Mouse (Mus musculus) lung, postnatal 4 days (tissue): ENCODE results near the gene Snx9.

ENCODE experiments used
- DNase-seq, 2 experiments: peaks; one replicate each; pipeline ENCODE4 v3.0.0; 2021

The Snx9 gene

DNA sequence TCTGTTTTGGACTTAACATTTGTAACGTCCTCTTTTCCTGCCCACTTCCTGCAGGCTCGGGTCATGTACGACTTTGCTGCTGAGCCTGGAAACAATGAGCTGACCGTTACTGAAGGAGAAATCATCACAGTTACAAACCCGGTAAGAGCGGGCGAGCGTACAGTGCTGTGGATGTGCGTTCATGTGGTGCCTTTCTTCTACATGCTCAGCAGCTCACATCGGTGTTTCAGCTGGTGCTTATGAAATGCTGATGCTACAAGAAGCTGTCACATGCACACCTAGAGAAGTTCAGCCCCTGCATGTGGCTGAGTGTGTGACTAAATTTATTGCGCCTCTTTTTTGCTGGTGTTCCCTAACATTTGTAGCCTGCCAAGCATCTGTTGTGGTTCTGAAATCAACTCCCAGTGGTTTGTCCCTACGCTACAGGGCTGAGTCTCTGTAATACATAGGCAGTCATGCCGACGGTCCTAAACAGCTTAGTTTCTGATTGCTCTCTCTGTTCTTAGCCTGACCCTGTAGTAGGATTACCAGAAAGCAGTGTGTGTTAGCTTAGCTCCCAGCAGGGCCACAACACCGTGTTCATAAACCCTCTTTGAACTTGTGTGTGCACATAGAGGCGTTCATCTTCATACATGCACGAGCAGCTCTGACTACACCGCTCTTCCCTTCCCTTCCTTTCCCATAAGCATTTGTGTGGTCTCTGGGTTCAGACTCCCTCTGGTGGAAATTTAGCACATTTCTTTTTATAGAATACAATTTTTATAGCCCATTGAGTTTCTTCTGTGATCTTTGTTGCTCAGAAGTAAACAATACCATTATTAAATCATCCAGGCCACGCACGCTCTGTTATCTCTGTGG, 46.0 kb downstream of the Snx9 start:
- no peak for DNase-seq

DNA sequence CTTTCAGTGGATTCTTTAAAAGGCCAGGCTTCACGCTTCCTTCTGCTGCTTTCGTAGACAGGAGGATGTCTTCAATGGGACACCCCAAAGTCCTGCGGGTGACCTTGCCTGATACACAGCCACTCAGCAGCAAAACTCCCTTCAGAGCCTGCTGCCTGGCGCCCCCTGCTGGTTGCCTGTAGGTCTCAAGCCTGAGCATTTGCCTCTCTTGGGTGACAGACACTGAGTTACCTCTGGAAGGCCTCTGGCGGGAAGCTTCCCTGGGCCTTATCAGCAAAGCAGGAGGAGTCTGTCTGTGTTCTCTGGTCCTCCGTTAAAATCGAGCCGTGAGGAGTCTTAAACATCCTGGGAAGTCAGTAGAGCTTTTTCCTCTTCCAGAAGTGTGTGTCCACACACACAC, 49.3 kb downstream of the Snx9 start:
- DNase-seq, result peak; percentile 79 to 90

DNA sequence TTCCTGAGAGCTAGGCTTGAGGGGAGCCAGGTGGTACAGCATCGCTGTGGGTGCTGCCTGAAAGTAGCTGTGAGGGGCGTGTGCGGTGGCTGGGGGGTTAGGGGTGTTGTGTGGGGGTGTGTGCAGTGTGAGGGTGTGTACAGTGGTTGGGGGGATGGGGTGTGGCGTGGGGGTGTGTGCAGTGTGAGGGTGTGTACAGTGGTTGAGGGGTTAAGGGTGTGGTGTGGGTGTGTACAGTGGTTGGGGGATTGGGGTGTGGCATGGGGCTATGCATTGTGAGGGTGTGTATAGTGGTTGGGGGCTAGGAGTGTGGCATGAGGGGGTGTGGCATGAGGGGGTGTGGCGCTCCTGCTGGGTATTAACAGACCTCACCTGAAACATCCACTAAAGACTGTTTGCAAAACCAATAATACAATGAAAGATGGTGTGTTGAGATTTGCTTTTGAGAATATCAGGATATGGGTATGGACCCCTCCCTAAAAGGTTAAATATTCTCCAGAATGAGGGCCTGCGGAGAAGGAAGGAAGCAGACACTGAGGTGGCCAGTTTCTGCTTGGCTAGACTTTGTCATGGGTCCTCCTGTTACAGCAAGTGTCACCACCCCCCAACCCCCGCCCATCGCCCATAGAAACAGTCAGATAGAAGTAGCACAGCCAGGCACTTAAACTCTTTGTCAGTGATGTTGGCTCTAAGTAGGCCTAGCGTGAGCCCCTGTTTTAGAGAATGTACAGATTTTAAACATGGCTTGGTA, 51.0 kb downstream of the Snx9 start:
- DNase-seq, result no peak

DNA sequence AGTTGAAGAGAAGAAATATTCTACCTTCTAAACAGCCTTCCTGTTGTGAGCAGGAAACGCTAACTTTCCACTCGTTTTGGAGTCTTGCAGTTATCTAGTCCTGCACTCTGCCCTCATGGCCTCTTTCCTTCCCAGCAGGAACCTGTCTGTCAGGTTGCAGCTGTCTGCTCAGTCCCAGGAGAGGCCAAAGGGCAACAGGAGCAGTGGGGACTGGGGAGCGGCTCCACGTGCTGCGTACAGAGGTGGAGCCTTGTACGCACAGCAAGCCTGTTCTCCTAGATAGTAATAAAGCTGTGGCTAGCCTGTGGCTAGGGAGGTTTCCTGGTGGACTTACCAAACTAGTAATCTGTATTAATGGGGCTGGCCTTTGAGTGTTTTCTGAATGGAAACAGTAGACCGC, 52.0 kb downstream of the Snx9 start:
- no peak for DNase-seq

DNA sequence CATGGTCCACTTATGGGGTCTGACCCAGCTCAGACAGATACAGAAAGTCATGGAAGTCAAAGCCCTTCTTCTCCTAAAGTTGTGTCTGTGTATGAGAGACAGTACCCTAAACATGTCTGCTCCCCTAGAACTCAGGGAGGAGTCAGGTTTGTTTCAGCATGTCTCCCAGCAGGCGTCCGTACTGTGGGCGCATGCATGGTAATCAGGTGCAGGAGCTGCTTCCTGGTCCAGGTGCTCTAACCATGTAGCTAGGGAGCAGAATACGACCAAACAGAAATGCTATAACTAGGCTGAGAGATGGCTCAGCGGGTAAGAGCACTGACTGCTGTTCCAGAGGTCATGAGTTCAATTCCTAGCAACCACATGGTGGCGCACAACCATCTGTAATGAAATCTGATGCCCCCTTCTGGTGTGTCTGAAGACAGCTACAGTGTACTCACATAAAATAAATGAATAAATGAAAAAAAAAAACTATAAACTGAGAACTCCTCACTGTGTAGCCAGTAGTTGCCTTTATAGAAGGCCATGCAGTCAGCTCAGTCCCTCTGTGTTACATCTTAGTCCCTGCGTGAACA, 52.5 kb downstream of the Snx9 start:
- no peak for DNase-seq

DNA sequence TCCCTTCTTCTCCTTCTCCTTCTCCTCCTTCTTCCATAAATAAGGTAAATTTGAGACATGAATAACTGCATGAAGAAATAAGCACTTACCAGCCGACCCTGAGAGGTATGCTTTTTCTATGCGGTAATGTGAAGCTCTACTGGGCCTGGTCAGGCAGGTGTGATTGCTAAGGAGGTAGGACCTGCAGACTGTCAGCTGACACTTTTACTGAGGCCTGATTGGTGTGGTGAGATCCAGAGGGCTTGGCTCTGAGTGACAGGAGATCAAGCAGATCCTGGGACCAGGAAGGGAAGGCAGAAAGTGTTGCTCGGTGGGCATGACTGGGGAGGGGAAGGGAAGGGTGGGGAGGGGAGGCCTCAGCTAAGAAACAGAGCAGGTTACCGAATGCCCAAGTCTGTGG, 54.9 kb downstream of the Snx9 start:
- no peak for DNase-seq

DNA sequence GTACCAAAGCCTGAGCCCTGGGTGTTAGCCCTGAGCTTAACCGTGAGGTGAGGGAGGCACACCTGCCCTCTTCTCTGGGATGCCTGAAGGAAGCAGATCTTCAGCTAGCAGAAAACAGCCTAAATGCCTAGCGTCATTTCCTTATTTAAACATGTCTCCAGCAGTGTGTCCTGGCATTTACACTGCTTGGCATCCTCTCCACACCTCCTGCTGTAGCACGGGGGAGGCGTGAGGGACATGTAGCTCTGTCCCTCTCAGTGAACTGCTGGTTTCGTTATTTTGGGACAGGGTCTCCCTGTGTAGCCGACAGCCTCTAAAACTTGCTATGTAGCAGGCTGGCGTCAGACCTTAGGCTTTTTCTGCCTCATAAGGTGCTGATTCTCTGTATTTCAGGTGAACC, 55.5 kb downstream of the Snx9 start:
- no peak for DNase-seq

DNA sequence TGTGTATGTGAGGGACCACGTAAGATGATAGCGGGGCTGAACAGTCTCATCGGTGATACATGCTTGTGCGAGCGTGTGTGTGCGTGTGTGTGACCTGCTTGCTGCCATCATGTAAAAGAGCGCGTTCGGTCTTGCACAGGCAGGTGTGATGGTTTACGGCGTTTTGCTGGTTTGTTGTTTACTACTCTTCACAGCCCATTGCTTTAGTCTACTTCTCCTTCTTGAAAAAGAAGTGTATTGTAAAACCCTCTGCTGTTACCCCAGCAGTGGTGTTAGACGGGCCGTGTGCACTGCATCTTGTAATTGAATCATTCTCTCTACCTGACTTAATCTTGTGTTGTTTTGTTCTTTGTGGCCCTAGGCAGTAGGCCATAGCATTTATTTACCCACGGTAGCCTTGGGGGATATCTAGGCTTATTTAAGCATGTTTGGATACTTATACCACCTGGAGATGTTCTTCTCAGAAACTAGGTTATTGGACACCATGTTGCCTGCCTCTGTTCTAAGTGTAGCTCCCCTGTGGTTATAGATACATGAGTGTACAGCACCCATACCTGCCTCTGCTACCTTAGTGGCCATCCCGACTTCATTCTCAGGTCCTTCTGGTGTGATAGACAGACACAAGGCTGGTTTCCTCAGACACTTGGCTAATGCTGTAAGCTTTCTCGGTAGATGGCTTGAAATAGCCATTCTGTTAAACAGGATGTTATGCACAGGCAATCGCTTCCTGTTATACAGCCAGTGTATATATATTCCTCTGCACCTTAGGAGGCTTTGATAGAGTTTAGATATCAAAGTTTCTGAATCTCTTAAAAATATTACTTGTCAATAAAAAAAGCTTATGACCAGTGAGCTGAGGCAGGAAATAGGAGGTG, 56.4 kb downstream of the Snx9 start:
- no peak for DNase-seq

DNA sequence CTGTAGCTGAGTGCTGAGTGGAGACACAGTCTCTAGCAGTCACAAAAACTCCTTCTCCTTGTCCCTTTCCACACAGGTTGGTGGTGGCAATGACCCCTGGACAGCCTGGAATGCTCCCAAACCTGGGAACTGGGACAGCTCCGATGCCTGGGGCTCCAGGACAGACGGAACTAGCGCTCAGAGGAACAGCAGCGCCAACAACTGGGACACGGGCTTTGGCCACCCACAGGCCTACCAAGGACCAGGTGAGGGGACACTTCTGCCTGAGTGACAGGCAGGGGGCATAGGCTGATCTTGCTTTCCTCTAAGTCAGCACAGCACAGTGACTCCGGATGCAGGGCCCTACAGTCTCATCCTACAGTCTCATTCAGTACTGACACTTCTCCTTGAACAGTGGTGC, 58.1 kb downstream of the Snx9 start:
- DNase-seq, result no peak

DNA sequence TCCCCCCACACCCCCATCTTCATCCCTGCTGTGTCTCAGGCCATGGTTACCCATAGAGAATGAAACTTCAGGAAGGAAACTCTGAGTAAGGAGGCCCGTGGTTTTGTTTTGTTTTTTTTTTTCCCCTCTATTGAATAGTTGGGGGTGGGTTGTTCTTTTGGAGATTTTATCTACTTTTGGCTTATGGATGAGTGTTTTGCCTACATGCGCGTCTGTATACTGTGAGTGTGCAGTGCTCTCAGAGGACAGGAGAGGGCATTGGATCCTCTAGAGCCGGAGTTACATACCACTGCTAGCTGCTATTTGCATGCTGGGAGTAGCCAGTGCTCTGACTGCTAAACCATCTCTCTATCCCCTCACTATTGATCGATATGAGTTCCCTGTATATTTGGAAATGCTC, 60.3 kb downstream of the Snx9 start:
- no peak for DNase-seq

DNA sequence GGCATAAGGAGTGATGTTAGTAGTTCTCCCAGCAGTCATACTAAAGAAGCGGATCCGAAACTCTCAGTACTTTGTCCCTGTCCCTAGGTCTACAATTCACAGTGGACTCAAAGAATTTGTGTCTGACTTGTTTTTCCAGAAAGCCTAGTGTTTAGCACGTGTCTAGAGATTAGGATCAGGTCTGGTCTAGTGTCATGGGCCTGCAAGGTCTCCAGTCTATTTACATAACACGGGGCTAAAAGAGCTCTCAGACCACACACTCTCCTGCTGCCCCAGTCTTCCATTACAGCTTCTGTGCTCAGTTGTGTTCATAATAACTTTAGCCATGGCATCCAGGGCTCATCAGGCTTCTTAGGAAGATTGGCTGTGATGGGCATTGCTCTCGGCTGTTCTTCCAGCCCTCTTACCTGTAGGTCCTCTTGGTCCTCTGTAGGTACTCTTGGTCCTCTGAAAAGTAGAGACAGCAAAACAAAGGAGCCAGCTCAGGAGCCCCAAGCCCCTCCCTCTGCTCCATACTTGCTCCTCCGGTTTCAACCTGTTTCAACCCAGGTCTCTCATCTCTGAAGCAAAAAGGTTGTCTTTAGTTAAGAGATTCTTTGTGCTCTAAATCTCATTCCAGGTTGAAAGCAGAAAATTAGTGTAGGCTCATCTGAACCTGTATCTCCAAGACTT, 62.6 kb downstream of the Snx9 start:
- no peak for DNase-seq

DNA sequence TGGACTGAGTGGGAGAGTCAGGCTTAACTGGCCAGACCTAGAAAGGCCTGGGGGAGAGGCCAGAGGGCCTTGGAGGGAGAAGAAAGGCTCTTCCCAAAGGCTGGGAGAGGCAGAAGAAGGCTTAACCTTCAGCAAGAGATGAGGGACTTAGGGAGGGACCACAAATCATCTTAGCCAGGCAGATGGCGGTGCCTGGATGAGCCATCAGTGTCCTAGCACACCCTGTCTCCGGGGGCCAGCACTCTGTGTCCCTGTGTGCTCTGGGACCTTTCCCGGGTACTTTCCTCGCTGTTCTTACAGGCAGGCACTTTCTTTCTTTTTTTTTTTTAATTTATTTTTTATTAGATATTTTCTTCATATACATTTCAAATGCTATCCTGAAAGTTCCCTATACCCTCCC, 68.6 kb downstream of the Snx9 start:
- no peak for DNase-seq

DNA sequence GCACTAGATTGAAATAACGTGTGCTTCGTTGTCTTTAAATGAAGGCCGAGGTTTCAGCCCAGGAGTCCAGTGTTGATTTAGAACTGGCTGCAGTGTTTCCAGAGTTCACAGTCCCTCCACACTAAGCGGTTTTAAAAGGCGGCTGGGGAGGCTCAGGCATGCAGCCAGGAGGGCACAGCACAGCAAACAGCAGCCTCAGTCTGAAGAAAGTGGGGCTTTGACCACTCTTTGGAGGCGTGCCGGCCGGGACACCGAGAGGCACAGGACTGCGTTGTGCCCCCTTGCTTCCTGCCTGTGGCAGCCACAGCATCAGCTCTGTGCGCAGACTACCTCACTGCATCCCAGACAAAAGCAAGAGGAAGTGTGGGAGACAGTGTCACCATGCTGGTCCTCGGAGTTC, 70.5 kb downstream of the Snx9 start:
- DNase-seq, result peak in 1 of 2 experiments; percentile 36

DNA sequence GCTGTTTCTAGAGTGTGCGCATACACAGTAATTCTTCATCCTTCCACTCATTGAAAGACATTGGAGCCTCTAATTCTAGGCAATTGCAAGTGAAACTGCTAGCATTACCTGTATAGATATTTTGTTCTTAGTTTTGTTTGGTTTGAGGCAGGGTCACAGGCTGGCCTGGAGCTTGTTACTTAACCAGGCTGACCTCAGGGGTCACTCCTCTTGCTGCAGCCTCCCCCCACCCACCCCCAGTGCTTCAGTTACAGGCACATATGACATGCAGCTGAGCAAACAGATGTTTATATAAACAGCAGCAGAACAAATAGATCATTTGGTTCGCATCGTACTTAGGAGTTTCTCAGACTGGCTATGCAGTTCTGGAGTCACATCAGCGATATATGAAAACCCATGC, 71.7 kb downstream of the Snx9 start:
- no peak for DNase-seq

DNA sequence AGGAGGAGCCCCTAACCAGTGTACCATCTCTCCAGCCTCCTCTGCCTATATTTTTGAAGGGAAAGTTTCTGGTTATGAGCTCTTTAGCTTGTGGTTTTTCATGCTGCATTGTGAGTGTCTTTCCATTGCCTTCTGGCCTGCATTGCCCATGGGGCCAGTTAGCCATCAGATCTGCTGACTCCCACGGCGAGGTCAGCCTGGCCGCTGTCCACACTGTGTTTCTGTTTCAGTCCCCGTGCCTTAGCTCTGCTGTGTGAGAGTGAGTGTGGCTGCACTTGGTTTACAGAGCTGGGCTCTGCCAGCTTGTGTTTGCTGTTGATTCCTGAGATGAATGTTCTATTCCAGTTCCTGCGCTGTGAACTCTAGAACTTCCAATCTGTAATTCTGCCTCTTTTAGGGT, 73.1 kb downstream of the Snx9 start:
- no peak for DNase-seq

DNA sequence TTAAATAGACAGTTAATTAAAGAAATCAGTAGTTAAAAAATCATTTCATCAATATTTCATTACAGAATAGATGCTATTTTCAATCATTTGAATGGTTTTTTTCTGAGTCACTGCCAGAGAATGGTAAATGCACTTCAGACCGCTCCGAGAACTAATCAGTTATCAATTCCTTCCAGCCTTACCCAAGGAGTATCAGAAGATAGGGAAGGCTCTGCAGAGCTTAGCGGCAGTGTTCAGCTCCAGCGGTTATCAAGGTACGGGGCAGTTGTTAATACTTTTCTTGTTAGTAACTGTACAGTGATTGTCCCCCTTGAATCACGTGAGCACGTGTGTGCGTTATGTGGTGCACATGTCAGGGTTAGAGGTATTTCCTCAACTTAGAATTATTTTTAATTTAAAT, 80.8 kb downstream of the Snx9 start:
- no peak for DNase-seq

DNA sequence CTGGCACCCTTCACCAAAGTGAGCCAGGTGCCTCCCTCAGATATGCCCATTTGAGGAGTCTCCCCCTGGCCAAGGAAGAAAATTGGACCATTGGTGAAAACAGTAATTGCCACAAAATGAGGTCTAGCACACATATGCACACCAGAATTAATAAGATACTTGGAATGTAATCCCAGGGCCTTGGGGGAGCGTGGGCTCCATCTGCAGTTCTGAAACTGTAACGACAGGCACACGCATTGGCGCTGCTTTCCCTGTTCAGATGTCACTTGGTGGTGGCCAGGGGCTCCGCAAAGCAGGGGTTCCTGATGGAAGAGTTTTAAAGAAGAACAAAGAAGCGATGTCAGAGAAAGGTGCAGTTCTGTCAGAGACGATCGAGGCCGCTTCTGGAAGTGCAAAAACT, 82.2 kb downstream of the Snx9 start:
- no peak for DNase-seq

DNA sequence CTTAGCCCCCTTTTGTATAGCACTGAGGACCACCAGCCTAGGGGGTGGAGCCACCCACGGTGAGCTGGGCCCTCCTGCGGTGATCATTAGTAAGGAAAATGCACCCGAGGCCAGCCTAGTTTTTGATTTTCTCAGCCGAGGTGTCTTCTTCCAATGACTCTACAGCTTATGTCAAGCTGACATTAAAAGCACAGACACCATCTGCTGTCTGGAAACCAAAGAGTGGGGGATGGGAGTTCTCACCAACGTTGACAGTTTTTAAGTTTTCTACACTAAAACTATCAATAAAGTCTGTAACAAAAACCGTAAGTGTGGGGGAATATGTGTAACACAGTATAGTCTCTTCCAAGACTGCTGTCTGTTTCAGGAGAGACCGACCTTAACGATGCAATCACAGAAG, 83.1 kb downstream of the Snx9 start:
- no peak for DNase-seq

DNA sequence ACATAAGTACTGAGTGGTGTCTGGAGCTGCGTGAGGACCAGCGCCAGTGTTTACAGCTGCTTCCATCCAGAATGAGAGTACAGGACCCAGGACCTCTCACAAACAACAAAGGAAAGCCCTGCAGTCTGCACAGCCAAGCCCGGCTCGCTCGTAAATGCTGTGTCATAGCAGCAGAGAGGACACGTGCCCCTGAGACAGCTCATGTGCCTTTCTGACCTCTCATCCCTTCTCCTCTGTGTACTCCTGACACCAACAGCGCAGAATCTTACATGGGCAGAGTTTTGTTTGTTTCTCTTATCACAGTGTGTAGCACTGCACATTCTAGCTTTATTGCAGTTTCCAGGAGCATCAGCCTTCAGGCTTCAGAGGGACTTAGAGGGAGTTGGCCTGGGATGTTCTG, 85.6 kb downstream of the Snx9 start:
- DNase-seq, result no peak

DNA sequence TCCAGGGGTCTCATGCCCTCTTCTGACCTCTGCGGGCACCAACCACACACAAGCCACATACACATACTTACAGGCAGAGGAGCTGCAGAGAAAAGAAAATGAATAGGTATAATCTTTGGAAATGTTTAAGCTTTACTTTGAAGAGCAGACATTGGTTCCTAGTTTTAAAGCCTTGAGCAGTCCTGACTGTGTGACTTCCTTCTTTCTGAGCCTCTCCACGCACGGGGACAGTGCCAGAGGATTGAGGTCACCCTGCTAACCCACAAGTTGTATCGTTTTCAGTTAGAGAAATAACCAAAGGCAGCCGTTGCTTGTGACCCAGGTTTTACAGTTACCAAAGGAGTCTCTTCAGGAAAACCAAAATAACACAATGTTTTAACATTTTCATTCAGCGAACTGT, 87.9 kb downstream of the Snx9 start:
- DNase-seq, result no peak

DNA sequence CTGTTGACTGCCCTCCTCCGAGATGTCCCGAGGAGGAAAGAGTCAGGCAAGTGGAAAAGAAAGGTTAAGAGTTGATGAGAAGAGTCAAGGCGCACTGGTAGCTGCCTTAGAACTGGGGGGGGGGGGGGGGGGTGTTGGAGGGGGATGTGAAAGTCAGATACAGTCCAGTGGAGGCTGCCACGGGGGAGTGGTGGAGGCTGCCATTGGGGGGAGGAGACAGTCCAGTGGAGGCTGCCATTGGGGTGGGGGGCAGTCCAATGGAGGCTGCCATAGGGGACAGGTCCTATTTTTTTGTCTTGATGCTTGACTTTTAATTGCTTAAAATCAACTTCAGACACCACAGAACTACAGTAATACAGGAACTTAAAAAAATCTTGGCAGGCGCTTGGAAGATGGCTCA, 91.0 kb downstream of the Snx9 start:
- no peak for DNase-seq

DNA sequence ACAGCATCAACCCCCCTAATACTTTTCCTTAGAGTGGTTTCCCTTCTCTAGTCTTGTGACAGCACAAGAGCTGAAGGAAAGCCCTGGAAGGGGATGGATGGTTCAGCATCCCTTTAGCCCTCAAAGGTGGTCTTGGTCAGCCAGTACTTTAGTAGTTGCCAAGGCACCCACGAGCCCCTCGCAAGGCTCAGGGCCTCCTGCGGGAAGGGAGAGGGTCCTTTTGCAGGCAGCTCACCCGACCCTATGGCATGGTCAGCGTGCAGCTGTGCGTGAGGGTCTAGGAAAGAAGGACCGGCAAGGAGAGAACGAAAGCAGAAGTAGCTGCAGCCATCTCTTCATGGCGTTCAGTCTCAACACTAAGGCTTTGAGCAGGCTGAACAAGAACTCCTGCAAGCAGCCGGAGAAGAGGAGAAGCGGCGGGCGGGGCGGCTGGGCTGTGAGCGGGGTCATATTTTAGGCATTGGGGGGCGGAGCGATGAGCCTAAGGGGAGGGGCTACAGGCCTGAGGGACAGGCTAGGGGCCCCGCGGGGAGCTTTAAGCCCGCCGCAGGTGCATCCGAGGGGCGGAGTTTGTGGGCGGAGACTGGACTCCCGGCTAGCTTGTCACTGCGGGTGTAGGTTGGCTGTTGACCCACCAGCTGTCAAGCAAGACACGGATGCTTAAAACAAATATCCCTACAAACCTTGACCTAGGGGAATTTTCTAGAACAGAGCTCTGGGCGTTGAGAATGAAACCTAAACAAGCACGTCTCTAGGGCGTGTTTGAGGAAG, 93.6 kb downstream of the Snx9 start:
- DNase-seq, result peak; percentile 81 to 86
